ENCODE assay signal across 7 mouse cellular contexts in the genomic region with DNA sequence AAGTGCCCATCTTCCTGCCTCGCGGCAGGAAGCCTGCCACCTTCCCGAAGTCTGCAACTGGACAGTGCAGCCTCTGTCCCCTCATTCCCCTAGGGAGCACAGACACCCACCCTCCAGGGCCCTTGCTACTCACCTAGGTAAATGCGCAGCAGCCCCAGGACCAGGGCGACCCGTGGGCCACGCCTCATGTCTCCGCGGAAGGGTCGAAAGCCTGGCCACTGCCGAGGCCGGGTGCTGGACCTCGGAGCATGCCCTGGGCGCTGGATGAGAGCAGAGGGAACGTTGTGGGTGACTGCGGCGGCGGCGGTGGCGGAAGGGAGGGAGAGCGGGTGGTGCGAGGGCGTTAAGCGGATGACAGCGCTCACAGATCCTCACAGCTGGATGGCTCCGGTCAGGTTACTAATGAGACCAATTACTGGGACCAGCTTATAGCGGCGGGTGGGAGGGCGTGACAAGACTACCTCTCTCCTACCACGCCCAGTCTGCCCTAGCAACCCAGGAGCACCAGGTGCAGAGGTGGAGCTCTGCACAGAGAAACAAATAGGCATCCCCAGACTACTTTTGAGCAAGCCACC. TPM values are rescaled to one million over a fixed set of nuclear protein-coding genes. Genes with fewer than 3 reads are reported as not detected.
DNase-seq lines count a peak whose midpoint lies in the region; ATAC-seq lines count a peak whose summit lies in the region.

A gene (minus strand): TSS at position 392 of the 575 bp plus-strand sequence.

- ATAC-seq in megakaryocyte, adult 5-6 weeks (ENCODE audit: poor library complexity, severe bottlenecking) = no peak
- ATAC-seq in hindbrain, embryonic 12.5 days (ENCODE audit: low FRiP score) = peak; percentile 80
- ATAC-seq in limb, embryonic 12.5 days (ENCODE audit: insufficient number of reproducible peaks, insufficient read depth, low FRiP score, low TSS enrichment, low read depth) = peak; percentile 63; the same call in 1 of the 2 replicates

- peak within 1 kb of the TSS; percentile 53 for H3K9ac ChIP-seq in hindbrain, embryonic 12.5 days
- H3K9ac ChIP-seq in limb, embryonic 12.5 days (replicated peaks) = 0 out of 2 replicates have a peak within 1 kb of the TSS, but pooled peaks have one; percentile 37

- WGBS in hindbrain, embryonic 12.5 days = 1% methylated on average over 30 of the region's 30 CpGs
- WGBS in limb, embryonic 12.5 days = under 1% methylated on average over 30 of the region's 30 CpGs

- peaks cover 67% of the 10 kb centered on the region for H3K27me3 ChIP-seq in megakaryocyte, embryonic 14.5 days (replicated peaks)
- peaks cover 30% of the 10 kb centered on the region for H3K27me3 ChIP-seq in hindbrain, embryonic 12.5 days
- H3K27me3 ChIP-seq in limb, embryonic 12.5 days = peaks cover 36% of the 10 kb centered on the region

- DNase-seq in embryo, embryonic 9.5 days (ENCODE audit: extremely low spot score) = peak; percentile 53
- DNase-seq in retina, postnatal 1 day = peak; percentile 86
- DNase-seq in gastrocnemius, adult 18-20 months (ENCODE audit: low spot score) = no peak

- H3K9me3 ChIP-seq in megakaryocyte, embryonic 14.5 days = no peaks in the 10 kb centered on the region
- no peaks in the 10 kb centered on the region for H3K9me3 ChIP-seq in hindbrain, embryonic 12.5 days (replicated peaks)
- H3K9me3 ChIP-seq in limb, embryonic 12.5 days = no peaks in the 10 kb centered on the region

- no peak within 1 kb of the TSS for H3K27ac ChIP-seq in hindbrain, embryonic 12.5 days
- no peak within 1 kb of the TSS for H3K27ac ChIP-seq in limb, embryonic 12.5 days

- H3K4me2 ChIP-seq in hindbrain, embryonic 12.5 days (replicated peaks) = peak within 1 kb of the TSS; percentile 79
- peak within 1 kb of the TSS; percentile 59 for H3K4me2 ChIP-seq in limb, embryonic 12.5 days

- peak within 1 kb of the TSS; percentile 87 for H3K4me3 ChIP-seq in megakaryocyte, embryonic 14.5 days (replicated peaks)
- H3K4me3 ChIP-seq in hindbrain, embryonic 12.5 days = peak within 1 kb of the TSS; percentile 38
- H3K4me3 ChIP-seq in limb, embryonic 12.5 days (replicated peaks) = peak within 1 kb of the TSS; percentile 33

- no peaks in the 10 kb centered on the region for H3K36me3 ChIP-seq in megakaryocyte, embryonic 14.5 days (replicated peaks; ENCODE audit: low read length)
- H3K36me3 ChIP-seq in hindbrain, embryonic 12.5 days = no peaks in the 10 kb centered on the region
- H3K36me3 ChIP-seq in limb, embryonic 12.5 days = no peaks in the 10 kb centered on the region

- H3K4me1 ChIP-seq in megakaryocyte, embryonic 14.5 days = peaks cover 20% of the 10 kb centered on the region
- H3K4me1 ChIP-seq in hindbrain, embryonic 12.5 days = peaks cover 9% of the 10 kb centered on the region
- peaks cover 9% of the 10 kb centered on the region; the same call in 1 of the 2 replicates for H3K4me1 ChIP-seq in limb, embryonic 12.5 days (replicated peaks)

RNA-seq across cellular contexts. Expression of the gene that starts here (rescaled TPM):
- not detected in 2 replicates for polyA plus RNA-seq in megakaryocyte, embryonic 14.5 days (2012; ENCODE audit: insufficient read depth, low replicate concordance)
- not detected in 2 replicates for total RNA-seq in megakaryocyte, adult 5-6 weeks (2015)
- 0.08 TPM in 1 of 2 replicates, not detected in the other for total RNA-seq in megakaryocyte, adult 5-6 weeks (2017)
- 1.8 and 2.4 TPM in 2 replicates for polyA plus RNA-seq in hindbrain, embryonic 12.5 days (2016; fragmentation: Nextera tagmentation; extraction: Ambion mirVana)
- 0.11 TPM in 1 of 2 replicates, not detected in the other for polyA plus RNA-seq in limb, embryonic 12.5 days (2016; fragmentation: Nextera tagmentation; extraction: Ambion mirVana)
- not detected for total RNA-seq in gastrocnemius, adult 18-20 months (2021)

Comparison
In these comparisons a context has a peak if more than half of its experiments do, and no peak if none do; other contexts are left out.
1. Peak in ATAC-seq, H3K4me3 ChIP-seq, H3K9ac ChIP-seq and H3K4me2 ChIP-seq in limb, embryonic 12.5 days; RNA of the gene not detected or under 1 TPM.
2. H3K4me3 ChIP-seq: peak in every context shown above with its lines; median percentile 87 in megakaryocyte, embryonic 14.5 days; 38 in hindbrain, embryonic 12.5 days; 33 in limb, embryonic 12.5 days.